Mouse (Mus musculus): ENCODE data around the gene Tle4.

Tle4 gene

DNA sequence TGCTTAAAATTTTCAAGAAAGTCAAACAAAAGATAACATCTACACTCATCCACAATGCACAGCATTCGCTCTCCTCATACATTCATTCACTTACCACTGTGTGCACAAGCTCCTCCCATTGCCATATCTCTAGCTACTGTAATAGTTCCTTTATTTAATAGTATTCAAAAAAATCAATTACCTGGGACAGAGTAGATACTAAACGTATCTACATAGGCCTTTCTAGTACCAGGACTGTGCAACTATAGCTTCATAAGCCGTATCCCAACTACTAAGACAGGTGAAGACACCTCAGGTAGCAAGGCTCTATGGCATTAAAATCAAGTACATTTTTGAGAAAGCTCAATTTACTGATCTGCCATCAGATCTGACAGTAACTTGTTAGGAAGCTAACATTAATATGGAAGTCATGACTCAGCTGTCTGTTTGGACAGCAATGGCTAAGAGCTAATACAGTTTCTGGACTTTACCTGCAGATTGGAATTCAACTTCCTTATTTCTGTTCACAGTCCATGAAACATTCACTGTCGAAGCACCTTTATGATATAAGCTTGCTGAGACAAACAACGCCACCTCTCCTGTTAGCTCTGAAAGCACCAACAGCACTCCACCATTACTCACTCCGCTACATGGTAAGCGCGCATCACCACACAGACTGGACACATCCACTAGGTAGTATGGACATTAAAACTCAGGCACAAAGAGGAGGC, 50.6 kb downstream of the Tle4 start:
- in situ Hi-C loops (cut with MboI; ENCODE audit: low pct_unique_long_range_greater_than_20kb in 1 of 2, low sequenced_read_pairs in 2 of 2, unreplicated experiment in 1 of 2), result no loop called here

DNA sequence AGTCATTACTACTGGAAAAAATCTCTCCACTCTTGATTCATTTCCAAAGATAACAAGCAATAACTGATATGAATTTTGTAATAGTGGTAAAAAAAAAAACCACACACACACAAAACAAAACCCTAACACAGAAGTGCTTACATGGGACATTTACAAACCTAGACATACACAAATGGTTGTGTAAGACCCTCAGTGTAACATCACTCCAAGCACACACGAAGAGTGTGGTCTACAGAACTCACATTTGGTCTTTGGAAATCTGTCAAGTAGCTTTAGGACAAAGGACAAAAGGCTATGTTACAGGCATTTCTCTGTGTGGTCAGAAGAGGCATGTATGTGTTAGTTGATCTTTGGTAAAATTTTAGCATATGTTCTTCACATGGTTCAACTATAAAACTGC, 52.4 kb downstream of the Tle4 start:
- in situ Hi-C loops (cut with MboI; ENCODE audit: low pct_unique_long_range_greater_than_20kb in 1 of 2, low sequenced_read_pairs in 2 of 2, unreplicated experiment in 1 of 2), result no loop called here

- in situ Hi-C loops (cut with MboI; ENCODE audit: low pct_unique_long_range_greater_than_20kb in 1 of 2, low sequenced_read_pairs in 2 of 2, unreplicated experiment in 1 of 2), result no loop called here
Measured at GRCm38 (mm10) chr19:14543305-14543704, 54.5 kb downstream of the Tle4 start.

GRCm38 (mm10) chr19:14540678-14541077, 57.2 kb downstream of the Tle4 start:
- in situ Hi-C loops (cut with MboI; ENCODE audit: low pct_unique_long_range_greater_than_20kb in 1 of 2, low sequenced_read_pairs in 2 of 2, unreplicated experiment in 1 of 2), result no loop called here

DNA sequence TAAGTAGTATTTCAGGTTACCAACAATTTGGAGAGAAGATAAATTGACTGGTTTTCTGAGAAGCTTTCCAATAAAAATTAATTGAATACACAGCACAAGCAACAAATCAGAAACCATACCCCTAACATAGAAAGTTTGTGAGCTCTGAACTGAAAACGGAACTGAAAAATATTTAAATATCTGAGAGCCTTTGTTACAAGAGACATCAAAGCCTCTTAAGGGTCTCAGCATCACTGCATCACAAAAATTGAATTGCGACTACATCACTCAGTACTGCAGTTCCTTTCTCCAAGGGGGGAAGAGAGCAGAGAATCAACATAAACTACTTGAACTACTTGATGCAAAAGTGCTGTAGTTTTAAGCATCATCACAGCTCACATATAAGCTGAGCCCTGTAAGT, 61.2 kb downstream of the Tle4 start:
- in situ Hi-C loops (cut with MboI; ENCODE audit: low pct_unique_long_range_greater_than_20kb in 1 of 2, low sequenced_read_pairs in 2 of 2, unreplicated experiment in 1 of 2), result no loop called here

- in situ Hi-C loops (cut with MboI; ENCODE audit: low pct_unique_long_range_greater_than_20kb in 1 of 2, low sequenced_read_pairs in 2 of 2, unreplicated experiment in 1 of 2), result no loop called here
Measured at GRCm38 (mm10) chr19:14534447-14534846, 63.4 kb downstream of the Tle4 start.

GRCm38 (mm10) chr19:14532861-14533260, 65.0 kb downstream of the Tle4 start:
- in situ Hi-C loops (cut with MboI; ENCODE audit: low pct_unique_long_range_greater_than_20kb in 1 of 2, low sequenced_read_pairs in 2 of 2, unreplicated experiment in 1 of 2), result no loop called here

GRCm38 (mm10) chr19:14520098-14520802, 77.6 kb downstream of the Tle4 start:
- in situ Hi-C loops (cut with MboI; ENCODE audit: low pct_unique_long_range_greater_than_20kb in 1 of 2, low sequenced_read_pairs in 2 of 2, unreplicated experiment in 1 of 2), result no loop called here

GRCm38 (mm10) chr19:14519186-14519585, 78.7 kb downstream of the Tle4 start:
- in situ Hi-C loops (cut with MboI; ENCODE audit: low pct_unique_long_range_greater_than_20kb in 1 of 2, low sequenced_read_pairs in 2 of 2, unreplicated experiment in 1 of 2), result no loop called here

DNA sequence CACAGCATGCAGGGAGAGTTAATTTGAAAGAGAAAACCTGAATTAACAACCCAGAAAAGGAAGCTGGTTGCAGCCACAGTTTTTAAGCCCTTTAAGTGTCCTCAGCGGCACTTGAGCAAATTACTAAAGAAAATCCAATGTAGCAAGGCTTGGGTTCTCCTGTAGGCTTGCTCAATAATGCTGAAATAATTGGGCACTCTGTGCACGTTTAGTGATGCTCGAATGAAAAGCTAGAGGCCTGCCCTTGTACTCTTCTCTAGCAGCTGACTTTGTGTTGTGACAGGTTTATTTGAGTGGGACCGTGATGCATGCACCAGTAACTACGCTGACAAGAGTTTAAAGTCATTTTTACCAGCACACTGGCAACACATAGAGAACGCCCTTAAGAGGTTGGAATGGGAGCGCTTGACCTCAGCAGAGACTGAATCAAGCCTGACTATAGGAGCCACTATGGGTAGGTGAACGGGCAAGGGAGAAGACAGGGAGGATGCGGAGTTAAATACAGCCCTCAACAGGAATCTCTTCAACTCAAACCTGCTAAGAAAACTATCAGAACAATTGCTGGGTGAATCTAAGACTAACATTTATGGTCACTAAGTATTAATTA, 79.3 kb downstream of the Tle4 start:
- in situ Hi-C loops (cut with MboI; ENCODE audit: low pct_unique_long_range_greater_than_20kb in 1 of 2, low sequenced_read_pairs in 2 of 2, unreplicated experiment in 1 of 2), result no loop called here

DNA sequence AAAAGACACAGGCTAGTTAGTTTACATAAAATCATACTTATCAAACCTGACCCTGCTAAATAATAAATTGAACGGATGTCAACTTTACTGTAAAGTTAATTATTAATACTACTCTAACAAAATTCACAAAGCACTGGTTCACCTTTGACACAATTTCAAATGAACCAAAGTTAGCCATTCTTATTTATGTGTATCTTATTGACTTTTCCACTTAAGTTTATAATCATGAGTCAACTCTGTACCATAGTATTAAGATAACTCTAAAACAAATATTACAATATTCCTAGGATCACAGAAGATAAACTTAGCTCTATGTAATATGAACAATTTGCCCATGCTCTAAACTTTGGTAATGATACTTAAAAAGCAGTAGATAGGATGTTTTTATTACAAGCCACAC, 81.4 kb downstream of the Tle4 start:
- in situ Hi-C loops (cut with MboI; ENCODE audit: low pct_unique_long_range_greater_than_20kb in 1 of 2, low sequenced_read_pairs in 2 of 2, unreplicated experiment in 1 of 2), result no loop called here

- in situ Hi-C loops (cut with MboI; ENCODE audit: low pct_unique_long_range_greater_than_20kb in 1 of 2, low sequenced_read_pairs in 2 of 2, unreplicated experiment in 1 of 2), result no loop called here
Measured at GRCm38 (mm10) chr19:14508819-14509218, 89.0 kb downstream of the Tle4 start.

GRCm38 (mm10) chr19:14507911-14508310, 89.9 kb downstream of the Tle4 start:
- in situ Hi-C loops (cut with MboI; ENCODE audit: low pct_unique_long_range_greater_than_20kb in 1 of 2, low sequenced_read_pairs in 2 of 2, unreplicated experiment in 1 of 2), result no loop called here

DNA sequence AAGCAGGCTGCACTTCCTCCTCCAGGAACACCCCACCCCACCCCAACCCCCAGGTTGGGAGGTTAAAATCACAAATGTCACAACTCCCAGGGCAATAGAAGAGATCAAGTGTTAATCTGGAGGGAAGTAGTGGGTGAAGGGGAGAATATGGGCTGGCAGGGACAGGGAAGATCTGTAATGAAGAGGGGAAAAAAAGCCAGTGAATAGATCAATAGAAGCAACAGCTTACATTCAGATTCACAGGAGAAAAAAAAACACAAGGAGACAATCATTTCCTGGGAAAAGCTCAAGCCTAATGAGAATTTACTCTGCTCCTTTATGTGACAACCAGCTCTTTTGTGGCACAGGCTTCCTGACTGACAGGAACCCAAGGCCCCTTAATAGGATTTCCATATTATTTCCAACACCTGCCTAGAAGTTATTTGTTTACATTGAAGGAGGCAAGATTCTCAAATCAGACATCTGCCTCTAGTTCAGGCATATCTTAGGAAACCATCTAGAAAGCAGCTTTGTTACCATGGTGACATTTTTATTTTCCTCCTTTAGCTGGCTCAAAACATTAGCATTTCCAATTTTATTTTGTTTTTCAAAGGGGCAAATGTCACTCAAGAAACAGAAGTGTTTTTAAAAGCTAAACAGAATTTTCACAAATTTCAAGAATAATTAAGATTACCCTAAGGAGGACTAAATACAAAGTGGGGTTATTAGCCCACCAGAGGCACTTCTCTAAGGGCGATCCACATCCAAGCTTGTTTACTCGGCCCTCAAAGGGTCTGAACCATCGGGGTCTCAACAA, 90.8 kb downstream of the Tle4 start:
- in situ Hi-C loops (cut with MboI; ENCODE audit: low pct_unique_long_range_greater_than_20kb in 1 of 2, low sequenced_read_pairs in 2 of 2, unreplicated experiment in 1 of 2), result no loop called here

GRCm38 (mm10) chr19:14505885-14506548, 91.8 kb downstream of the Tle4 start:
- in situ Hi-C loops (cut with MboI; ENCODE audit: low pct_unique_long_range_greater_than_20kb in 1 of 2, low sequenced_read_pairs in 2 of 2, unreplicated experiment in 1 of 2), result no loop called here

- in situ Hi-C loops (cut with MboI; ENCODE audit: low pct_unique_long_range_greater_than_20kb in 1 of 2, low sequenced_read_pairs in 2 of 2, unreplicated experiment in 1 of 2), result no loop called here
Measured at GRCm38 (mm10) chr19:14505401-14505800, 92.5 kb downstream of the Tle4 start.

- in situ Hi-C loops (cut with MboI; ENCODE audit: low pct_unique_long_range_greater_than_20kb in 1 of 2, low sequenced_read_pairs in 2 of 2, unreplicated experiment in 1 of 2), result no loop called here
Measured at GRCm38 (mm10) chr19:14503862-14504261, 94.0 kb downstream of the Tle4 start.

DNA sequence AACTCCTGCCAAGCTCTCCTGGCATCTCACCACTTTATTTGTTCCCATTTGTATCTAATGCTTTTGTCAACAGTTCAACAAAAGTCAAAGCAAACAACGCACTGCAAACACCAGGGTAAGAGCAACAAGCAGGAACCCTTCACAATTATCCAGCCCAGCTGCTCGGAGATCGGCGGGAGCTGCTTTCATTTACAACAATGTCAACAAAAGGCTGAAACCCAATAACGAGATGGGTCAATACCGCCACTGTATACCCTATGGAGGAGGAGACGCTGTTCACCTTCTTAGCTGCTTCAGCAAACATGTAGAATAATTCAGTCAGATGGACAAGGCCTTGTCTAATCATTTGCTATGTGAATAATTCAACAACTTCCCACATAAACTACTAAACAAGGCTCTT, 95.6 kb downstream of the Tle4 start:
- in situ Hi-C loops (cut with MboI; ENCODE audit: low pct_unique_long_range_greater_than_20kb in 1 of 2, low sequenced_read_pairs in 2 of 2, unreplicated experiment in 1 of 2), result no loop called here
